Mouse (Mus musculus): ENCODE measurements at regions not wholly inside any gene's neighbourhood (a gene's known extent, or its start where the extent isn't known, plus 50 kb on each side); places are given as distances from the start of the nearest gene placed in this dataset.
"Not testable (repeated sequence)": the region's sequence is repeated elsewhere in the genome, so short reads cannot be mapped to it uniquely, and the experiment has no call there.

DNA sequence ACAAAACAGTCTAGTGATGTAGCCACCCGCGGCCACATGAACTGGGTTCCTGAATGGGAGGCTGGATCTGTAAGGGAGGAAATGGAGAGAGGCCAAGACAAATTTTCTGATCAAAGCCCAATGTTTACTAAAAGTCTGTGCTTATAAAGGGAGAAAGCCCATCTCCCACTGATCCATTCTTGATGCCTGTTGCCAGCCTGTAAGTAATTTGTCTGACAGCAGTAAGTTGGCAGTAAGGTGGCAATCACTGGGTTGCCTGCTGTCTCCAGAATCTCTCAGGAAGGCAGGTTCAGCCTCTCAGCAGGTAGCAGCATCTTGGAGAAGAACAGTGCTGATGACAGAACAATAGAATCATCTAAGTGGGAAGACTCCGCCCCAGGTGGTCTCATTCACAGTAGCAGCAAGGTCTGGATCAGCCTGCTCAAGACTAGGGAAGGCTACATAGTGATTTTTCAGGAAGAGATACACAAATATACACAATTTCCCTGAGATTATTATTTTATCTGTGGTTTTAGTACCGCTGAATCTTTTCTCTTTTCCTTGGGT, 327.9 kb downstream of the Impad1 start:
- Histone ChIP-seq H3K4me2 (no peak overlapping the region), H3K27me3 (replicated peaks) (no peaks in the 10 kb centered on the region), H3K9me3 (no peaks in the 10 kb centered on the region), H3K36me3 (no peaks in the 10 kb centered on the region), H3K27ac (no peak overlapping the region), H3K4me3 (replicated peaks) (no peak overlapping the region), H3K4me1 (no peaks in the 10 kb centered on the region), H3K9ac (no peak overlapping the region)
- WGBS, result 75% methylated on average over 4 of the region's 4 CpGs
- no peak for ATAC-seq (ENCODE audit: insufficient read depth, low FRiP score, low read depth)

DNA sequence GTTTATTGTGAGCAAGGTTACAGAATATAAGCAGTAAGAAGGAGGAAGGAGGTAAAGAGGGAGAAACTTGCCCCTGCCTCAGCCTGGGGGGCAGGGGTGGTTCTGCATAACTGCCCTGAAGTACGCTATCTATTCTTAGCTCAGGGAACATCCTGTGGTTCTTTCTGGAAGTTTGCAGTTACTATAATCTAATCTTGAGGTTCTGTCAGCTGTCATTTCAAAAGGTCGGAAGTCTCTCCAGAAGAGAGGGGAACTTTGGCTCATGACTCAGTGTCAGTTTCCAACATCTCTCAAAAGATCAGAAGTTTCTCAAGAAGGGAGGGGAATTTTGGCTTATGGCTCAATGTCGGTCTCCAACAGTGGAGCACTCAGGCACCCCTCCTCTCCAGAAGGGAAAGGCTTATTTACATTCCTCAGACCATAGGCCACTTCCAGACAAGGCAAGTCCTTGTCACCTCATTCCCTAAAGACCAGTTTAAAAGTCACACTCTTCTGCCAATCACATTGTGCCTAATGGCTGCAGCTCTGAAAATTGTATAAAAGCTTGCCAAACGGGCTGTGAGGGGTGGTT, 328.9 kb downstream of the Impad1 start:
- H3K27me3 ChIP-seq (replicated peaks), result no peaks in the 10 kb centered on the region
- 61% methylated on average over 4 of the region's 4 CpGs for WGBS
- H3K9me3 ChIP-seq, result no peaks in the 10 kb centered on the region
- H3K4me2 ChIP-seq, result no peak overlapping the region
- no peak overlapping the region for H3K4me3 ChIP-seq (replicated peaks)
- H3K4me1 ChIP-seq, result no peaks in the 10 kb centered on the region
- no peak overlapping the region for H3K9ac ChIP-seq
- no peak overlapping the region for H3K27ac ChIP-seq
- H3K36me3 ChIP-seq, result no peaks in the 10 kb centered on the region
- ATAC-seq (ENCODE audit: insufficient read depth, low FRiP score, low read depth), result no peak

DNA sequence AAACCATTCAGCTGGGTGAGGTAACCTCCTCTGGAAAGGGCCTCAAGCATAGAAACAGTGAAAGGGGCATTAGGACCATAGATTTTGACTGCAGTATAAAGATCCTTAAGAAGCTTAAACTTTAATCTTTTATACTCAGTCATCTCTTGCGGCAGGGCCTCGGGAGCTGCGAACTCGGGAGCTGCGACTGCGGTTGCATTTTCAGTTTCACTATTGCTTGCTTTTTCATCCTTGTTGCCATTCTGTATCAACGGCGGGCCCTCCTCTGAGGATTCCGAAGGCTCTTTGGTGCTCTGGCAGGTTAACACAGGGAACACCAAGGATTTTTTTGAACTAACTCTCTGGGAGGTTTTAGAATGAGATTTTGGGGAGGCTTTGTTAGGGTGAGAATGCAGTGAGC, 333.9 kb downstream of the Impad1 start:
- Histone ChIP-seq H3K4me2 (no peak overlapping the region), H3K9ac (no peak overlapping the region), H3K9me3 (no peaks in the 10 kb centered on the region), H3K36me3 (no peaks in the 10 kb centered on the region), H3K27ac (no peak overlapping the region), H3K27me3 (replicated peaks) (no peaks in the 10 kb centered on the region), H3K4me3 (replicated peaks) (no peak overlapping the region), H3K4me1 (no peaks in the 10 kb centered on the region)
- WGBS, result 91% methylated on average over 9 of the region's 9 CpGs
- no peak for ATAC-seq (ENCODE audit: insufficient read depth, low FRiP score, low read depth)

DNA sequence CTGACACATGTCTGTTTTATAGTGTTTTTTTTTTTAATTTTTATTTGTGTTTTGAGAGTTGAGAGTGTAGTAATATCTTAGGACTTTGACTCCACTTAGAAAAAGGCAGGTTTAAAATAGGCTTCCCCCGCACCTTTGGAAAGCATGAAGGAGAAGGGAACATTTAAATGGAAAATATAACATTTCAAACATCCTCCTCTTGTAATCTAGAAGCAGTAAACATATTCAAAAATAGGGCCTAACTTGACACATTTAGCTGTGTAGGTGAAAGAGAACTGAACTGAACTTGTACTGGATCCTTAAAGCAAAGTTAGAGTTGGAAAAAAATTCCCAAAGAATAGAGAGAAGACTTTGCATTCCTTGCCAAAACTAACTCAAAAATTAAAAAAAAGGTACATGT, 343.1 kb downstream of the Impad1 start:
- Histone ChIP-seq H3K9ac (no peak overlapping the region), H3K27me3 (replicated peaks) (no peaks in the 10 kb centered on the region), H3K36me3 (no peaks in the 10 kb centered on the region), H3K4me2 (no peak overlapping the region), H3K9me3 (no peaks in the 10 kb centered on the region), H3K4me1 (no peaks in the 10 kb centered on the region), H3K27ac (no peak overlapping the region), H3K4me3 (replicated peaks) (no peak overlapping the region)
- ATAC-seq (ENCODE audit: insufficient read depth, low FRiP score, low read depth), result no peak
- 90% methylated on average over 1 of the region's 1 CpGs for WGBS

- H3K4me3 ChIP-seq (replicated peaks), result no peak overlapping the region
- no peaks in the 10 kb centered on the region for H3K9me3 ChIP-seq
- no peak overlapping the region for H3K9ac ChIP-seq
- no peaks in the 10 kb centered on the region for H3K27me3 ChIP-seq (replicated peaks)
- WGBS, result 73% methylated on average over 2 of the region's 2 CpGs
- no peaks in the 10 kb centered on the region for H3K4me1 ChIP-seq
- no peak for ATAC-seq (ENCODE audit: insufficient read depth, low FRiP score, low read depth)
- H3K4me2 ChIP-seq, result no peak overlapping the region
- no peak overlapping the region for H3K27ac ChIP-seq
- H3K36me3 ChIP-seq, result no peaks in the 10 kb centered on the region
These were observed 350.5 kb downstream of the Impad1 start for GRCm38 (mm10) chr4:4442650-4443049.

DNA sequence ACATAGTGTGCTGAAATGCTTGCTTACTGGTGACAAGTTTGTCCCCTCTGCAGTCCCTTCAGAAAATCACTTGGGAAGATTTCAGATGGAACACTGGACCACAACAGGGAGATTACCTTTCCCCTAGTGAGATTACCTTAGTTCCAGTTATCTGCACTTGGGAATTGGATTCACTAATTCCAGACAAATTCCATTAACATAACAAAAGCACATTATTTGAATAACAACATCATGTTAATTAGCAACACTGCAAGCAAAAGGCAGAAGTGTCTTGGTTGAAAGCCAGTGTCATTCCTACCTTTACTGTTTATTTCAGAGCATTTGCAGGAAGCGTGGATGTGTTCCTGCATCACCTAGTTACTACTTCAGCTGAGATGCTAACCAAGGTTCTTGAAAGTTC, 355.6 kb downstream of the Impad1 start:
- Histone ChIP-seq H3K4me3 (replicated peaks) (no peak overlapping the region), H3K9me3 (no peaks in the 10 kb centered on the region), H3K27me3 (replicated peaks) (no peaks in the 10 kb centered on the region), H3K36me3 (no peaks in the 10 kb centered on the region), H3K4me1 (no peaks in the 10 kb centered on the region), H3K4me2 (no peak overlapping the region), H3K9ac (no peak overlapping the region), H3K27ac (no peak overlapping the region)
- no peak for ATAC-seq (ENCODE audit: insufficient read depth, low FRiP score, low read depth)
- 96% methylated on average over 1 of the region's 1 CpGs for WGBS

DNA sequence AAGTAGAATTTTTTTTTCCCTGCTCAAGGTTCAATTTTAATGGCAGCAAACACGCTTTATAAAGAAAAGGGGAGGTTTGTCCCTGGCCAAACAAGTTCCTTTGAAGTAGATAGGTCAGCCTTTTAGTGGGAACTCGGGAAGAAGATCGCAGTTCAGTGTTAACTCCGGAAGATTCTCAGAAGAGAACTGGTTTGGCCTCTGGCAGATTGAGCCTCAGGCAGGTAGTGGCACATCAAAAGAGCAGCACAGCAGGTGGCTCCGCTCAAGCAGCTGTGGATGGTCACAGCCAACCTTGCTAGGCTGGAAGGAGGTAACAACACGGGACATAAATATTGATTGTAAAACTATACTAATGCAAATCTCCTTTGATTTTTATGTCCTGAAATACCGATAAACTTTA, 347.2 kb upstream of the Sdr16c6 start:
- ATAC-seq (ENCODE audit: insufficient read depth, low FRiP score, low read depth); H3K27ac ChIP-seq; H3K36me3 ChIP-seq; H3K4me1 ChIP-seq; H3K27me3 ChIP-seq (replicated peaks); H3K9ac ChIP-seq; H3K4me2 ChIP-seq; H3K9me3 ChIP-seq; H3K4me3 ChIP-seq (replicated peaks): not testable (repeated sequence)
- WGBS, result 31% methylated on average over 7 of the region's 7 CpGs

- H3K9me3 ChIP-seq, result no peaks in the 10 kb centered on the region
- no peak overlapping the region for H3K4me3 ChIP-seq (replicated peaks)
- no peak overlapping the region for H3K9ac ChIP-seq
- no peak overlapping the region for H3K27ac ChIP-seq
- H3K4me1 ChIP-seq, result no peaks in the 10 kb centered on the region
- H3K4me2 ChIP-seq, result no peak overlapping the region
- H3K27me3 ChIP-seq (replicated peaks), result no peaks in the 10 kb centered on the region
- no peak for ATAC-seq (ENCODE audit: insufficient read depth, low FRiP score, low read depth)
- H3K36me3 ChIP-seq, result no peaks in the 10 kb centered on the region
- WGBS, result 82% methylated on average over 2 of the region's 2 CpGs
These were observed 326.5 kb upstream of the Sdr16c6 start for GRCm38 (mm10) chr4:4403812-4404211.

GRCm38 (mm10) chr4:4397410-4397809, 320.1 kb upstream of the Sdr16c6 start:
- no peak overlapping the region for H3K9ac ChIP-seq
- no peak overlapping the region for H3K27ac ChIP-seq
- no peak overlapping the region for H3K4me2 ChIP-seq
- H3K4me3 ChIP-seq (replicated peaks), result no peak overlapping the region
- ATAC-seq (ENCODE audit: insufficient read depth, low FRiP score, low read depth), result no peak
- WGBS, result 81% methylated on average over 4 of the region's 4 CpGs
- H3K4me1 ChIP-seq, result no peaks in the 10 kb centered on the region
- no peaks in the 10 kb centered on the region for H3K27me3 ChIP-seq (replicated peaks)
- no peaks in the 10 kb centered on the region for H3K36me3 ChIP-seq
- no peaks in the 10 kb centered on the region for H3K9me3 ChIP-seq

- Histone ChIP-seq H3K4me1 (no peaks in the 10 kb centered on the region), H3K27me3 (replicated peaks) (no peaks in the 10 kb centered on the region), H3K4me2 (no peak overlapping the region), H3K36me3 (no peaks in the 10 kb centered on the region), H3K9ac (no peak overlapping the region), H3K27ac (no peak overlapping the region), H3K9me3 (no peaks in the 10 kb centered on the region), H3K4me3 (replicated peaks) (no peak overlapping the region)
- 87% methylated on average over 3 of the region's 3 CpGs for WGBS
- no peak for ATAC-seq (ENCODE audit: insufficient read depth, low FRiP score, low read depth)
These were observed 302.8 kb upstream of the Sdr16c6 start for GRCm38 (mm10) chr4:4380024-4380590.

DNA sequence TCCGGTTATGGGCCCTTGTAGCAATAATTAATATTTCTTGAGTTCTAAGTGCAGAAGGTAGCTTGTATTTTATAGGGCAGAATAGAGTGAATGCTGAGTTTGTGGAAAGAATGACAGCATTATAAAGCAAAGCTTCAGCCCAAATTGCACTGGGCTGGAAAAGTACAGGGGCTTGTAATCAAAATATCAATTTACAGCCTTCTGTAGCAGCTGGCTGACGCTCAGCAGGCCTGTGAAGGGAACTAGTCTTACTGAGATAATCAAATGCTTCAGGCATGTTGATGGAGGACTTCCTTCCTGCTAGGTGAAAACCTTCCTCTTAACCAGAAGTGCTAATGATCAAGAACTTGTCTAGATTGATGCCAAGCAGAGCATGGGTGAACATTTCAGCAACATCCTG, 257.9 kb upstream of the Sdr16c6 start:
- ATAC-seq (ENCODE audit: insufficient read depth, low FRiP score, low read depth), result no peak
- Histone ChIP-seq H3K4me1 (no peaks in the 10 kb centered on the region), H3K9ac (no peak overlapping the region), H3K4me3 (replicated peaks) (no peak overlapping the region), H3K27me3 (replicated peaks) (no peaks in the 10 kb centered on the region), H3K4me2 (no peak overlapping the region), H3K9me3 (no peaks in the 10 kb centered on the region), H3K36me3 (no peaks in the 10 kb centered on the region), H3K27ac (no peak overlapping the region)
- WGBS, result 39% methylated on average over 2 of the region's 2 CpGs

DNA sequence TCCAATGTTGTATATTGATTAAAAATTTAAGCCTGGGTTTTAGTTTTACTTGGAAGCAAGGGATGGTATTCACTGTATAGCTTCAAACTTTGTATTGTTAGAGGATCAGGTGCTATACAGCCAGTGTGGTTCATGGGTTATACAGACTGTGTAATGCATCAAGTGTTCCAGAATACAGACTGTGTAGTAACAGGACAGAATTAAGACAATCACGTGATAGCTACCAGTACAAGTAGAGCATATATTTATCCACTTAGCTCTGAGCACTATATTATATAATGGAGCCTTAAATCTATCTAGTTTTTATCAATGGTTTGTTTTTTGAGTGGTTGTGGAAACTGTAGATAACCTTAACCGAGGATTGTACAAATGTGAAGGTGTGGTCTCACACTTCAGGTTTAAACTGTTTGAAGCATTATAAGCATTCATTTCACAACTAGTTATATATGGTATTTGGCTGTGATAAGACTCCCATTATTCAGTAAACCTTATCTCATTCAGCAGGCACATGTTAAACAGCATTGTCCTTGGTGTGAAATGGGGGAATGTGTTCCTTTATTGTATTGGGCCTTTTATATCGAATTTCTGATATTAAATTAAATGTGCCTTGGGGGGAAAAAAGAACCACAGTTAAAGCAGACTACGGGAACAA, 256.3 kb upstream of the Sdr16c6 start:
- H3K4me1 ChIP-seq, result no peaks in the 10 kb centered on the region
- no peaks in the 10 kb centered on the region for H3K36me3 ChIP-seq

More for the DNA sequence above, 256.3 kb upstream of the Sdr16c6 start:
- no peaks in the 10 kb centered on the region for H3K9me3 ChIP-seq
- H3K4me2 ChIP-seq, result no peak overlapping the region
- ATAC-seq (ENCODE audit: insufficient read depth, low FRiP score, low read depth), result peak; percentile 78
- no peak overlapping the region for H3K4me3 ChIP-seq (replicated peaks)
- no peak overlapping the region for H3K9ac ChIP-seq
- H3K27ac ChIP-seq, result no peak overlapping the region
- 69% methylated on average over 4 of the region's 4 CpGs for WGBS
- H3K27me3 ChIP-seq (replicated peaks), result no peaks in the 10 kb centered on the region
